Mouse (Mus musculus): ENCODE measurements around the gene Irf8. TPM values are rescaled to one million over a fixed set of nuclear protein-coding genes. Genes with fewer than 3 reads are reported as not detected.
A peak's percentile ranks its signal among the peaks of the same experiment; 100 is the strongest.

The Irf8 gene
- 41.9 and 46.6 TPM in 2 replicates for polyA plus RNA-seq (2015; fragmentation: Nextera tagmentation; extraction: Ambion mirVana)

DNA sequence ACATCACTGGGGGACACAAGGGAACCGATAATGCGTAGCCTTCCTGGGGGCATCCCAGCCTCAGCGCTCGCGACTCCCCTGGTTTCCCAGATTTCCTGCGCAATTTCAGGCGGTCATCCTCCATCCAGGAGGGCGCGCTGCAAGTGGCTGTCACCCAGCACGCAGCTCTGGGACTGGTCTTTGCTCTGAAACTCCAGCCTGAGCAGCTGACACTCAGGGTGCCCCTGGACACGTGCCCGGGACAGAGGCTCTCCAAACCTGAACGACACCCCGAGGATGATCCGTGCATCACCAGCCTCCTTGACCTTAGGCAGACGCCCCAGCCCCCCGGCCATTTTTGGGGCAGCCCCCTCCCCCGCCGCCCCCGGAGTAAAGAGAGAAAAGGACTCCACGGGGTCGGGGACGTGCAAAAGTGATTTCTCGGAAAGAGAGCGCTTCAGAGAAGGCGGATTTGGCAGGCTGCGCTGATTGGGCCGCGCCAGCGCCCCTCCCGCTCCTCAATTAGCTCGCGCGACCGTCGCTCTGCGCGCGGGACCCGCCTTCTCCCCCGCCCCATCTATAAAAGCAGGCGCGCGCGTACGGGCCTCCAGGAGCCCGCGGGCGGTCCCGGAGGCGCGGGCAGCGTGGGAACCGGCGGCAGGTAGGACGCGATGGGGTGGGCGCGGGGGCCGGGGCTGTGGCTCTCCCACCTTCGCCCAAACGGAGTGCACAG is at the start of gene Irf8:
Gene Irf8 (plus strand): TSS at position 589 of the 712 bp plus-strand sequence.
- ATAC-seq: peak; percentile 95
- peak within 1 kb of the TSS; percentile 52 for H3K4me3 ChIP-seq (replicated peaks)
- WGBS: under 1% methylated on average over 62 of the region's 62 CpGs
- H3K9me3 ChIP-seq: no peaks in the 10 kb centered on the region
- peak within 1 kb of the TSS; percentile 40 for H3K27ac ChIP-seq
- peaks cover 6% of the 10 kb centered on the region; the same call in 1 of the 2 replicates for H3K27me3 ChIP-seq (replicated peaks)
- no peaks in the 10 kb centered on the region for H3K36me3 ChIP-seq
- peaks cover 30% of the 10 kb centered on the region for H3K4me1 ChIP-seq (replicated peaks)
- H3K9ac ChIP-seq: peak within 1 kb of the TSS; percentile 51
- H3K4me2 ChIP-seq (replicated peaks): peak within 1 kb of the TSS; percentile 97

DNA sequence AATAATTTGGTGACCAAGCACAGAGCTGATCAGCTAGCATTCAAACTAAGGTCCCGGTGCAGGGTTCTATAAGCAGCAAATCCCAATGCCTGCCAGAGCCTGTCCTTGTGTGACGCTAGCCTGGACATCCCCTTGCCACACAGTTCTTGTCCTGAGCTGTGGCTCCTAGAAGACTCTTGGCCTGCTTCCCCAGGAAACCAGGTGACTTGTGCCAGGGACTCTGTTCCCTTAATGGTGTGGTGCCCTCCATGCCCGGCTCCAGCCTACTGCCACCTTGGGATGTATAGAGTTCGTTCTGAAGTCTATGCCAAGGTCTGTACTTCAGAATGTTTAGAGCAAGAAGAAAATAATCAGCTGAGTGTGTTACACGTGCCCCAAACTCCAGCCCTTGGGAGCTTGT is 49.6 kb upstream of the Irf8 start:
- Histone ChIP-seq H3K36me3 (no peaks in the 10 kb centered on the region), H3K4me3 (replicated peaks) (no peak overlapping the region), H3K4me2 (replicated peaks) (no peak overlapping the region), H3K4me1 (replicated peaks) (peaks cover 30% of the 10 kb centered on the region), H3K27ac (no peak overlapping the region), H3K9me3 (no peaks in the 10 kb centered on the region), H3K9ac (no peak overlapping the region), H3K27me3 (replicated peaks) (no peaks in the 10 kb centered on the region; the same call in 1 of the 2 replicates)
- ATAC-seq: no peak
- WGBS: 80% methylated on average over 5 of the region's 5 CpGs

GRCm38 (mm10) chr8:120687786-120688185 is 48.4 kb upstream of the Irf8 start:
- Histone ChIP-seq H3K9me3 (no peaks in the 10 kb centered on the region), H3K4me1 (replicated peaks) (peaks cover 34% of the 10 kb centered on the region), H3K36me3 (no peaks in the 10 kb centered on the region), H3K4me2 (replicated peaks) (no peak overlapping the region), H3K27me3 (replicated peaks) (no peaks in the 10 kb centered on the region; the same call in 1 of the 2 replicates), H3K9ac (no peak overlapping the region), H3K27ac (no peak overlapping the region), H3K4me3 (replicated peaks) (no peak overlapping the region)
- 57% methylated on average over 8 of the region's 8 CpGs for WGBS
- no peak for ATAC-seq

GRCm38 (mm10) chr8:120688511-120688910 is 47.6 kb upstream of the Irf8 start:
- Histone ChIP-seq H3K36me3 (no peaks in the 10 kb centered on the region), H3K27me3 (replicated peaks) (no peaks in the 10 kb centered on the region; the same call in 1 of the 2 replicates), H3K4me3 (replicated peaks) (no peak overlapping the region), H3K27ac (no peak overlapping the region), H3K4me2 (replicated peaks) (no peak overlapping the region), H3K4me1 (replicated peaks) (peaks cover 34% of the 10 kb centered on the region), H3K9me3 (no peaks in the 10 kb centered on the region), H3K9ac (no peak overlapping the region)
- 82% methylated on average over 7 of the region's 7 CpGs for WGBS
- ATAC-seq: no peak

GRCm38 (mm10) chr8:120692934-120693333 is 43.2 kb upstream of the Irf8 start:
- Histone ChIP-seq H3K9me3 (no peaks in the 10 kb centered on the region), H3K9ac (no peak overlapping the region), H3K27ac (peak overlapping the region; percentile 40; the same call in 1 of the 2 replicates), H3K27me3 (replicated peaks) (no peaks in the 10 kb centered on the region; the same call in 1 of the 2 replicates), H3K4me1 (replicated peaks) (peaks cover 43% of the 10 kb centered on the region), H3K4me2 (replicated peaks) (no peak overlapping the region), H3K36me3 (no peaks in the 10 kb centered on the region), H3K4me3 (replicated peaks) (no peak overlapping the region)
- WGBS: 47% methylated on average over 4 of the region's 4 CpGs
- peak; percentile 21; the same call in 1 of the 2 replicates for ATAC-seq

DNA sequence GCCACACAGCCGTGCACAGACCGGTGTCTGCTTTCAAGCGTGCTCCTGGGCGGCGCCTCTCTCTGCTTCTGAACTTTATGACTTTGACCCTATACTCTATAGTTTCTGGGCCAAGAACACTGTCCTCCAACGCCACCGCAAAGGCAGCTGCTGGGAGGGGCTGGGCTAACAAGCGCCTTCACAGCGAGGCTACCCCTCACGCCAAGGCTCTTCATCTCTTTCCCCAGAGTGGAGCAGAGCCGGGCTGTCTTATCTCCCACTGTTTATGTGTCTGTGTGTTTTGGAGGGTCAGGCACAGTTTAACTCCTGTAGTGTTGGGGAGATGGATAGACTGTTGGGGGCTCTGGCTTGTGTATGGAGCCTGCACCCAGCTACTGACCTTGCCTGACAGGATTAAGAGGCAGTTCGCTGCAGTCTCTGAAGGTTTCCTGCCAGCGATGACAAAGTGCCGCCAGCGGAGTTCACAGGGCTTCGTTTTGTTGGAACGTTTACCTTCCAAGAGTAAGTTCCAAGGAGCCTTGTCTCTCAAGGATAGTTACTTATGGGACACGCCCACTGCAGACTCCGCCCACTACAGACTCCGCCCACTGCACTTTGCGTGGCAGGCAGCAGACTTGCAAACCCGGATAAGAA is 42.2 kb upstream of the Irf8 start:
- H3K4me1 ChIP-seq (replicated peaks): peaks cover 44% of the 10 kb centered on the region
- H3K27ac ChIP-seq: peak overlapping the region; percentile 87
- peak; percentile 81 for ATAC-seq
- H3K9me3 ChIP-seq: no peaks in the 10 kb centered on the region
- WGBS: 12% methylated on average over 22 of the region's 22 CpGs
- H3K9ac ChIP-seq: 0 out of 2 replicates have a peak overlapping the region, but pooled peaks have one; percentile 3
- H3K27me3 ChIP-seq (replicated peaks): no peaks in the 10 kb centered on the region; the same call in 1 of the 2 replicates
- H3K36me3 ChIP-seq: no peaks in the 10 kb centered on the region
- peak overlapping the region; percentile 54 for H3K4me2 ChIP-seq (replicated peaks)
- peak overlapping the region; percentile 9; the same call in 1 of the 2 replicates for H3K4me3 ChIP-seq (replicated peaks)

DNA sequence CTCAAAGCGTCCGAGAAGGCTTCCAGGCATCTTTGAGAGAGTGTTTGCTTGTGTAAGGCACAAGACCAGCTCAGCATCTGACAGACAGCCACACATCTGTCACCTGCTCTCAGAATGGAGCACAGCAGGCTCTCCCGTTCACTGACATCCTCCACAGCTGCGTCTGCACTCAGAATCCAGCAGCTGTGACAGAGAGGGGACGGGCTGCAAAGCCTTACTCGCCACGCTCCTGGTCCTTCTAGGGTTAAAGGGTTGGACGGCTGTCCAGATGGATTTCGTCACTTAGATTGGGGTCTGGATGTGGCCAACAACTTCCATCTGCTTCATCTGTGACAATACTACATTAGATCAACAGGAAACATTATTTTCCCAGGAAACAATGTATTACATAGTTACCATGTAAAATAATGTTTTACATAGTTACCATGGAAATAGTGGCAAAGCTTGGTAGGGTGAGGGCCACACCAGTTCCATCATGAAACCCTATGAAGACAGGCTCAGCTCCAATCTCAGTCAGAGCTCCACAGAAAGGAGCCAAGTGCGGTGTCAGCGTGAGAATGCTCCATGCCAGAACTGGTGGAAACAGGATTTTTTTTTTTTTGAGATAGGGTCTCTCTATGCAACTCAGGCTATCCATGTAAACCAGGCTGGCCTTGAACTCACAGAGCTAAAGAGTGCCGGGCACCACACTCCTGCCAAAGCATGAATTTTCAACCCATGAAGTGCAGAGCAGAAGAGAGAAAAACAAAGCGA is 39.6 kb upstream of the Irf8 start:
- Histone ChIP-seq H3K4me1 (replicated peaks) (peaks cover 46% of the 10 kb centered on the region), H3K9ac (no peak overlapping the region), H3K27me3 (replicated peaks) (no peaks in the 10 kb centered on the region), H3K4me2 (replicated peaks) (no peak overlapping the region; the same call in 1 of the 2 replicates), H3K9me3 (no peaks in the 10 kb centered on the region), H3K4me3 (replicated peaks) (no peak overlapping the region), H3K27ac (peak overlapping the region; percentile 79), H3K36me3 (no peaks in the 10 kb centered on the region)
- 36% methylated on average over 13 of the region's 13 CpGs for WGBS
- no peak for ATAC-seq

DNA sequence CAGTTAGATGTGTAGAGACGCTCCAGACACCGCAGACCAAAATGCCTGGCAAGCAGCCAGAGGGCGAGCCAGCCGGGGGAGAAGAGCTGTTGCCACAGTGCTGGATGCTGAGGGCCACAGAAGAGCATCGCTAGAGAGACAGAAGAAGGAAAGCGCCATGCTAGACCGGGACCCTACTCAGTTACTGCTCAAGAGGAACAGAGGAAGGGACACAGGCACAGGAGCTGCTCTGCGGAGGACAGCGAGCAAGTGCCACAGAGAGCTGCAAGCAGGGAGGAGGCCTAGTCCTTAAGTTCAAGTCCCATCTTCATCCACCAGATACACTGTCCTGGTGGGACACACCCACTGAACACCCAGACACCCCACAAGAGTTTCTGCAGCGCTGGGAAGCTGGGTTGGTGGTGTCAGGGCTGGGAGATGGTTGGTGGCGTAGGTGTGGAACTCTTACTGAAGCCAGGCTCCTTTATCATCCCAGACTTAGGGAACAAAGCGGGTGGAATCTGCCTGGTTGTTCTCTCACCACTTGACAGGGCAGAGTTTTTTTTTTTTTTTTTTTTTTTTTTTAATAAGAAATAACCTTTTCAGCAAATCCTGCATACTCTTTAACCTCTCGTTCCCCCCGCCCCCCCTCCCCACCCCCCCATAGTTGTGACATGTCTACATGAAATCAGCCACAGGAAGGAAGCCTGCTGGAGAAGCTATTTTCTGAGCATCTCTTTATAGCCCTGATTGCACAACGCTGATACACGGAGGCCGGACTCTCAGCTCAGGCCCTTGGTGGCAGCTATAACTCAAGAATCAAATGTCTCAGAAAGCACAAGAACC is 38.8 kb upstream of the Irf8 start:
- Histone ChIP-seq H3K27me3 (replicated peaks) (no peaks in the 10 kb centered on the region), H3K27ac (peak overlapping the region; percentile 79), H3K4me3 (replicated peaks) (no peak overlapping the region), H3K4me1 (replicated peaks) (peaks cover 46% of the 10 kb centered on the region), H3K9ac (no peak overlapping the region), H3K4me2 (replicated peaks) (no peak overlapping the region; the same call in 1 of the 2 replicates), H3K36me3 (no peaks in the 10 kb centered on the region), H3K9me3 (no peaks in the 10 kb centered on the region)
- ATAC-seq: no peak
- WGBS: 50% methylated on average over 17 of the region's 17 CpGs

GRCm38 (mm10) chr8:120697979-120698272 is 38.2 kb upstream of the Irf8 start:
- H3K27ac ChIP-seq: peak overlapping the region; percentile 57; the same call in 1 of the 2 replicates
- H3K9me3 ChIP-seq: no peaks in the 10 kb centered on the region
- no peak overlapping the region for H3K4me3 ChIP-seq (replicated peaks)
- no peaks in the 10 kb centered on the region for H3K36me3 ChIP-seq
- ATAC-seq: no peak
- no peak overlapping the region for H3K9ac ChIP-seq
- H3K4me2 ChIP-seq (replicated peaks): no peak overlapping the region
- peaks cover 42% of the 10 kb centered on the region for H3K4me1 ChIP-seq (replicated peaks)
- no peaks in the 10 kb centered on the region for H3K27me3 ChIP-seq (replicated peaks)

- Histone ChIP-seq H3K27ac (peak overlapping the region; percentile 61), H3K4me2 (replicated peaks) (no peak overlapping the region), H3K4me3 (replicated peaks) (no peak overlapping the region), H3K9ac (no peak overlapping the region), H3K36me3 (no peaks in the 10 kb centered on the region), H3K9me3 (no peaks in the 10 kb centered on the region), H3K4me1 (replicated peaks) (peaks cover 41% of the 10 kb centered on the region), H3K27me3 (replicated peaks) (no peaks in the 10 kb centered on the region)
- 46% methylated on average over 7 of the region's 7 CpGs for WGBS
- ATAC-seq: no peak
These were observed 37.7 kb upstream of the Irf8 start for GRCm38 (mm10) chr8:120698426-120698825.

DNA sequence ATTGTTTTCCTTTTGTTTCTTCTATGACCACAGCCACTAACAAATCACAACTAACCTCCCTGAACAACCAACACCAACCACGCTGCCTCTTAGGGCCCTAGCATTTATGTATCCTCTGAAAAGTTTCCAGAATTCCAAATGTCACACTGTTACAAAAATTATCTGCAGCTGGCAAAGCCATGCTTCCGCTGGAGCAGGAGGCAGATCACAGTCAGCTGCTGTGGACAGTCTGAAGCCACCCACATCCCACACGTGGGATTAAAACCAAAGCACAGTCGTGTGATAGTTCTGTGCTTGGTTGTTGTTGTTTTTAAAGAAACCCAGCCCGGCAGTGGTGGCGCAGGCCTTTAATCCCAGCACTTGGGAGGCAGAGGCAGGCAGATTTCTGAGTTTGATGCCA is 37.1 kb upstream of the Irf8 start:
- H3K27ac ChIP-seq: peak overlapping the region; percentile 61; the same call in 1 of the 2 replicates
- no peak for ATAC-seq
- H3K36me3 ChIP-seq: no peaks in the 10 kb centered on the region
- H3K9me3 ChIP-seq: no peaks in the 10 kb centered on the region
- H3K4me1 ChIP-seq (replicated peaks): peaks cover 37% of the 10 kb centered on the region
- no peak overlapping the region for H3K9ac ChIP-seq
- H3K4me3 ChIP-seq (replicated peaks): no peak overlapping the region
- WGBS: 64% methylated on average over 6 of the region's 6 CpGs
- no peaks in the 10 kb centered on the region for H3K27me3 ChIP-seq (replicated peaks)
- H3K4me2 ChIP-seq (replicated peaks): no peak overlapping the region

All from intestine, embryonic 15.5 days (tissue).